Mouse (Mus musculus): Measurements from ENCODE around the gene Cald1.

GRCm38 (mm10) chr6:34638667-34639066, 40.4 kb downstream of the Cald1 start:
- TF ChIP-seq POLR2A (IDR thresholded peaks at IDR 0.05; ENCODE audit: extremely low read depth, insufficient read depth, low read length) (no peak), CTCF (IDR thresholded peaks at IDR 0.05; ENCODE audit: extremely low read depth, insufficient read depth, low read length) (no peak)

Measured in cortical plate, adult 2 months (tissue).